Mouse (Mus musculus): ENCODE data around the gene Trim47. TPM values are rescaled to one million over a fixed set of nuclear protein-coding genes. Genes with fewer than 3 reads are reported as not detected.

The Trim47 gene
- polyA plus RNA-seq, 1 experiment: 101 TPM

DNA sequence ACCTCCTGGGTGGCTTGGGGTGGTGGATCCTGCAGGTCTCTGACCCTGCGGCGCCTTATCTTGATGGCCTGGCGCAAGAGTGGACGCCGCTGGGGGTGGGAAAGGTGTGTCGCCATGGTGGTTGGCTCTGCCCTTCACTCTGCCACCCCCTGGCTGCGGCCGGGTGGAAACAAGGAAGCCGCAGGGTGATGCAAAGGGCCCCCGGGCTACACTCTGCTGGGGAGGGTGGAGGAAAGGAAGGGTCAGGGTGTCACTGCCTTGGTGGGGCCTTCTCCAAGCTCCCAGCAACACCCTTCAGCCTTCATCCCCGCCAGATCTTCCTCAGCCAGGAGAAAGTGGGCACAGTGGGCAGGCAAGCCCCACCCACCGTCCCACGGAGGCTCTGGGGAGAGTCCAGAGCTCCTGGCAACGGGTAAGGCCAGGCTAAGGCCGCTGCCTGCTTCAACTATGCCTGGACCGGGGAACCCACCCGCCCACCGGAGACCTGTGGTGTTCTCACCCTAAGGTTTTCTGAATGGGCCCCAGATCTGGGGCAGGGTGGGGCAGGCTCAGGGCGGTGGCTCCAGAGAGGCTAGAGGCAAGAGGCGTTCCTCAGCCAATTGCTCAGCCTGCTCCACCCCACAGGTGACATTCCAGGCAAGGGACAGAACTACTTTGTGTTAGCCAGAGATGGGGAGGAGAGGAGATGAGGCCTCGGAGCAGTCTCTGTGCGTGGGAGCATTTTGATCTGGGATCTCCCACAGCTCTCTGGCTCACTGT is 49.4 kb downstream of the Trim47 start, which contains the start of gene Unc13d:
TSS of gene Unc13d (minus strand) at position 516 of the 759 bp plus-strand sequence.
- H3K4me3 ChIP-seq: no peak within 1 kb of the TSS
- H3K4me2 ChIP-seq (ENCODE audit: low read depth): no peak within 1 kb of the TSS
- H3K79me2 ChIP-seq (ENCODE audit: control insufficient read depth, insufficient read depth): no peaks in the 10 kb centered on the region
- H3K36me3 ChIP-seq (ENCODE audit: control insufficient read depth, insufficient read depth): peaks cover 28% of the 10 kb centered on the region
- no peak for TF ChIP-seq SRF (IDR thresholded peaks at IDR 0.05; ENCODE audit: control insufficient read depth, insufficient read length, low read depth)
- TF ChIP-seq POLR2AphosphoS2 (IDR thresholded peaks at IDR 0.05; ENCODE audit: insufficient read length, low read depth): peak; percentile 51
- no peak within 1 kb of the TSS for H3ac ChIP-seq (ENCODE audit: control insufficient read depth, insufficient read length)
- H3K27me3 ChIP-seq (ENCODE audit: control insufficient read depth, insufficient read depth, insufficient read length): no peaks in the 10 kb centered on the region

DNA sequence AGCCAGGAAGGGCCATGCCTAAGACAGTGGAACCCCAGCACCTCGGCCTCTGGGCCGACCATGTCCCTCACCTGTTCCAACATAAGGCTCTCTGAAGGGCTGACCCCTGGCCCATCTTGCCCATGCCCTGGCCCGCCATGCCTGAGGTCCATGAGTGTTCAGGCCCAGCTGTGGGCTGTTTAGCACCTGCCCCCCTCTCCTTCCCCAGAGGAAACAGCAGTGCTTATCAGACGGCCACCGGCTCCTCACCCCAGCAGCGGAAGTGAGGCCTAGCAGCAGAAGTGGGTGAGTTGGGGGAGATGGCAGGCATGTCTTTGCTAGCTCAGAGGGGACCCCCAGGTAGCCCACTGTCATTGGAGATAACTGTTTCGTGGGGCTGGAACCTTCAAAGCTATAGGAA is 50.2 kb downstream of the Trim47 start:
- Histone ChIP-seq H3K79me2 (ENCODE audit: control insufficient read depth, insufficient read depth) (no peaks in the 10 kb centered on the region), H3K27me3 (ENCODE audit: control insufficient read depth, insufficient read depth, insufficient read length) (no peaks in the 10 kb centered on the region), H3K4me3 (no peak overlapping the region), H3K4me2 (ENCODE audit: low read depth) (no peak overlapping the region), H3ac (ENCODE audit: control insufficient read depth, insufficient read length) (no peak overlapping the region), H3K36me3 (ENCODE audit: control insufficient read depth, insufficient read depth) (peaks cover 25% of the 10 kb centered on the region)
- TF ChIP-seq MYOD1 (IDR thresholded peaks at IDR 0.05; ENCODE audit: control insufficient read depth in 1 of 3, insufficient read length in 2 of 3, low read depth in 2 of 3): no peak
- TF ChIP-seq MYOG (IDR thresholded peaks at IDR 0.05; ENCODE audit: control insufficient read depth in 1 of 3, insufficient read depth in 1 of 3, insufficient read length in 2 of 3, low read depth in 2 of 3): no peak
- TF ChIP-seq TCF3 (IDR thresholded peaks at IDR 0.05; ENCODE audit: insufficient read length, low read depth): no peak
- no peak for TF ChIP-seq TCF12 (IDR thresholded peaks at IDR 0.05; ENCODE audit: insufficient read depth, poor library complexity, severe bottlenecking)
- no peak for TF ChIP-seq USF1 (IDR thresholded peaks at IDR 0.05; ENCODE audit: low read depth)
- TF ChIP-seq POLR2AphosphoS2 (IDR thresholded peaks at IDR 0.05; ENCODE audit: insufficient read length, low read depth): no peak
- no peak for TF ChIP-seq MAX (IDR thresholded peaks at IDR 0.05; ENCODE audit: low read depth)
- TF ChIP-seq POLR2A (IDR thresholded peaks at IDR 0.05; ENCODE audit: insufficient read length, low read depth): no peak
- no peak for TF ChIP-seq SRF (IDR thresholded peaks at IDR 0.05; ENCODE audit: control insufficient read depth, insufficient read length, low read depth)
- TF ChIP-seq REST (IDR thresholded peaks at IDR 0.05; ENCODE audit: insufficient read depth, insufficient read length): no peak
- no peak for TF ChIP-seq CEBPB (IDR thresholded peaks at IDR 0.05; ENCODE audit: insufficient read depth, poor library complexity, severe bottlenecking)
- TF ChIP-seq E2F4 (IDR thresholded peaks at IDR 0.05; ENCODE audit: insufficient read depth): no peak

DNA sequence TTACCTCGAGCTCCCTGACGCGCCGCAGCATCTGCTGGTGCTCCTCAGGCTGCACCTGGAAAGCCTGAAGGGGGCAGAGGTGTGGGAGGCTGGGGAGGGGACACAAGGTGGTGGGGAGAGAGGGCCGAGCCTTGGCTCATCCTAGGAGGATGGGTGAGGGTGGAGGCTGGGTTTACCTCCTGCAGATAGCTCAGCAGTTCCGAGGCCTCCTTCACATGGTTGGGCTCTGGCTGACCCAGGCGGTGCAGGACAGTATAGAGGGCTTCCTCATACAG is 50.8 kb downstream of the Trim47 start:
- no peaks in the 10 kb centered on the region for H3K79me2 ChIP-seq (ENCODE audit: control insufficient read depth, insufficient read depth)
- H3K36me3 ChIP-seq (ENCODE audit: control insufficient read depth, insufficient read depth): peaks cover 24% of the 10 kb centered on the region
- no peak overlapping the region for H3K4me3 ChIP-seq
- H3ac ChIP-seq (ENCODE audit: control insufficient read depth, insufficient read length): no peak overlapping the region
- H3K4me2 ChIP-seq (ENCODE audit: low read depth): no peak overlapping the region
- no peaks in the 10 kb centered on the region for H3K27me3 ChIP-seq (ENCODE audit: control insufficient read depth, insufficient read depth, insufficient read length)
- TF ChIP-seq TCF12 (IDR thresholded peaks at IDR 0.05; ENCODE audit: insufficient read depth, poor library complexity, severe bottlenecking) (no peak), POLR2A (IDR thresholded peaks at IDR 0.05; ENCODE audit: insufficient read length, low read depth) (no peak), SRF (IDR thresholded peaks at IDR 0.05; ENCODE audit: control insufficient read depth, insufficient read length, low read depth) (no peak)

DNA sequence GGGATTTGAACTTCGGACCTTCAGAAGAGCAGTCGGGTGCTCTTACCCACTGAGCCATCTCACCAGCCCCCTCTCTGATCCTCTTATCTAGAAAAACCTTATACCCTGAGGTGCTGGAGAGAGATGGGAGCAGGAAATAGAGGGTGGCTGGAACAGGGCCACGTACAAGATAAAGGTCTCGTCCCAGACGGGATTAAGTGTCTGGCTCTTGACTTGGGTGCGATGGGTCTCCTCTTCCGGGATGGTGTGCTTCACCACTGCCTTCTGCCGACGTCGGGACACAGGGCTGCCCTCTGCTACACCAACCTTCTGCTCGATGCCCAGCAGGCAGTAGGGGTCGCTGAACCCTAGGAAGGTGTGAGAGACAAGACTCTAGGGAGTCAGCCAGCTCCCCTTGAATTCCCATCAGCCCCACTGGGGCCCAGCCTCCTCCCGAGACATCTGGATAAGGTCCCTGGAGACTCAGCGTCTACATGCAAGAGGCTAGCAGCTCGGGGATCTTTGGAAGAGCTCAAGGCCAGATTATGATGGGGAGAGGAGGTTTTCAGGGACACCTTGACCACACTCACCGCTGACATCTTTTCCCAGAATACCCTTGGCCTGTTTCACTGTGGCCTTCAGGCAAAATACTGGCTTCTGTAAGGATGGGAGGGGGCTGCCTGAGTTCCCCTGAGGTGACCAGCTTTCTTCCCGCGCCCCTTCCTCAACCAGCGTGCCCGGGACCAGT is 51.3 kb downstream of the Trim47 start:
- no peak for TF ChIP-seq TCF3 (IDR thresholded peaks at IDR 0.05; ENCODE audit: insufficient read length, low read depth)
- no peak for TF ChIP-seq REST (IDR thresholded peaks at IDR 0.05; ENCODE audit: insufficient read depth, insufficient read length)
- TF ChIP-seq POLR2A (IDR thresholded peaks at IDR 0.05; ENCODE audit: insufficient read length, low read depth): no peak
- no peak for TF ChIP-seq SRF (IDR thresholded peaks at IDR 0.05; ENCODE audit: control insufficient read depth, insufficient read length, low read depth)
- TF ChIP-seq MYOG (IDR thresholded peaks at IDR 0.05; ENCODE audit: control insufficient read depth in 1 of 3, insufficient read depth in 1 of 3, insufficient read length in 2 of 3, low read depth in 2 of 3): no peak
- TF ChIP-seq MAX (IDR thresholded peaks at IDR 0.05; ENCODE audit: low read depth): no peak
- TF ChIP-seq POLR2AphosphoS2 (IDR thresholded peaks at IDR 0.05; ENCODE audit: insufficient read length, low read depth): no peak
- no peak for TF ChIP-seq USF1 (IDR thresholded peaks at IDR 0.05; ENCODE audit: low read depth)
- TF ChIP-seq E2F4 (IDR thresholded peaks at IDR 0.05; ENCODE audit: insufficient read depth): no peak
- TF ChIP-seq TCF12 (IDR thresholded peaks at IDR 0.05; ENCODE audit: insufficient read depth, poor library complexity, severe bottlenecking): no peak
- no peak for TF ChIP-seq CEBPB (IDR thresholded peaks at IDR 0.05; ENCODE audit: insufficient read depth, poor library complexity, severe bottlenecking)
- TF ChIP-seq MYOD1 (IDR thresholded peaks at IDR 0.05; ENCODE audit: control insufficient read depth in 1 of 3, insufficient read length in 2 of 3, low read depth in 2 of 3): no peak
- no peak overlapping the region for H3K4me2 ChIP-seq (ENCODE audit: low read depth)
- no peaks in the 10 kb centered on the region for H3K79me2 ChIP-seq (ENCODE audit: control insufficient read depth, insufficient read depth)
- no peak overlapping the region for H3K4me3 ChIP-seq
- peaks cover 20% of the 10 kb centered on the region for H3K36me3 ChIP-seq (ENCODE audit: control insufficient read depth, insufficient read depth)
- no peak overlapping the region for H3ac ChIP-seq (ENCODE audit: control insufficient read depth, insufficient read length)
- H3K27me3 ChIP-seq (ENCODE audit: control insufficient read depth, insufficient read depth, insufficient read length): no peaks in the 10 kb centered on the region

DNA sequence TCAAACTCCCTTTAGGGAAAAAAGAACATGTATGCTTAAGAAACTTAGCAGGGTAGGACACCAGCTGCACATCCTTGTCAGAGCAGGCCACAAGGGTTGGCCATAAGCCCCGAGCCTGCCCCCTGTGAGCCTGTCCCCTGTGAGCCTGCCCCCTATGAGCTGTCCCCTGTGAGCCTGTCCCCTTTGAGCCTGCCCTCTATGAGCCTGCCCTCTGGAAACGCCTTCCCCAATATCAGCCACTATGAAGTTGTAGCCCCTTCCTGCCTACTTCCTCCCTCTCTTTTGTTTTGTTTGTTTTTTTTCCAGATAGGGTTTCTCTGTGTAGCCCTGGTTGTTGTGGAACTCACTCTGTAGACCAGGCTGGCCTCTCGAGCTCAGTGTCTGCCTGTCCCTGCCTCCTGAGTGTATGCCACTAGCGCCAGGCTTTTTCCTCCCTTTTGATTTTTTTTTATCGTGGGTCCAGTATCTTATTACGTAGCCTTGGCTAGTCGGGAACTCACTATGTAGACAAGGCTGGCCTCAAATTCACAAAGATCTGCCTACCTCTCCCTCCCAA is 52.5 kb downstream of the Trim47 start:
- TF ChIP-seq POLR2AphosphoS2 (IDR thresholded peaks at IDR 0.05; ENCODE audit: insufficient read length, low read depth) (no peak), CEBPB (IDR thresholded peaks at IDR 0.05; ENCODE audit: insufficient read depth, poor library complexity, severe bottlenecking) (no peak), SRF (IDR thresholded peaks at IDR 0.05; ENCODE audit: control insufficient read depth, insufficient read length, low read depth) (no peak), POLR2A (IDR thresholded peaks at IDR 0.05; ENCODE audit: insufficient read length, low read depth) (no peak)
- Histone ChIP-seq H3ac (ENCODE audit: control insufficient read depth, insufficient read length) (no peak overlapping the region), H3K4me2 (ENCODE audit: low read depth) (peak overlapping the region; percentile 30), H3K36me3 (ENCODE audit: control insufficient read depth, insufficient read depth) (peaks cover 8% of the 10 kb centered on the region), H3K27me3 (ENCODE audit: control insufficient read depth, insufficient read depth, insufficient read length) (no peaks in the 10 kb centered on the region), H3K4me3 (no peak overlapping the region), H3K79me2 (ENCODE audit: control insufficient read depth, insufficient read depth) (no peaks in the 10 kb centered on the region)
